Mouse (Mus musculus) thymus, adult 2 months (tissue): ENCODE results near the gene Abcg5.

ENCODE experiments used
- CTCF ChIP-seq: fragments of 200-500 bp; IDR thresholded peaks from 2 replicates; pipeline ENCODE4 v1.5.1; 2012; ENCODE audit warnings: mild to moderate bottlenecking, control low read depth, low read length, moderate library complexity, borderline replicate concordance; ENCODE audit not compliant: control insufficient read depth, poor library complexity, insufficient read depth; ENCODE audit errors: extremely low read depth
- POLR2A ChIP-seq: fragments of 200-500 bp; IDR thresholded peaks from 2 replicates; pipeline ENCODE4 v1.6.1; 2012; ENCODE audit warnings: mild to moderate bottlenecking, low read length, control low read depth, moderate library complexity; ENCODE audit not compliant: control insufficient read depth, poor library complexity, insufficient read depth; ENCODE audit errors: extremely low read depth

- TF ChIP-seq POLR2A, result no peak
- no peak for TF ChIP-seq CTCF
These were observed 13.7 kb upstream of the Abcg5 start for GRCm38 (mm10) chr17:84696537-84696936.
